Mouse (Mus musculus): ENCODE data around the gene Scgb1a1. TPM values are rescaled to one million over a fixed set of nuclear protein-coding genes. Genes with fewer than 3 reads are reported as not detected.
"Not testable (repeated sequence)": the region's sequence is repeated elsewhere in the genome, so short reads cannot be mapped to it uniquely, and the experiment has no call there.

The Scgb1a1 gene
- polyA plus RNA-seq, 1 experiment from 2014 or later = 12.6 TPM

- H3K9me3 ChIP-seq (ENCODE audit: control insufficient read depth, low read length) = no peaks in the 10 kb centered on the region
- no peak overlapping the region for H3K4me2 ChIP-seq (replicated peaks; ENCODE audit: low read depth)
- DNase-seq (ENCODE audit: low spot score) (no peak), ATAC-seq (ENCODE audit: low FRiP score, low TSS enrichment) (no peak)
- TF ChIP-seq EP300 (optimal IDR thresholded peaks at IDR 0.05) = no peak
- no peak for TF ChIP-seq CTCF (IDR thresholded peaks at IDR 0.05; ENCODE audit: low read depth)
- no peak overlapping the region for H3K9ac ChIP-seq (ENCODE audit: low read length)
- H3K4me1 ChIP-seq (replicated peaks; ENCODE audit: control insufficient read depth, insufficient read depth) = no peaks in the 10 kb centered on the region
- no peak overlapping the region for H3K27ac ChIP-seq (replicated peaks)
- no peak overlapping the region for H3K4me3 ChIP-seq (ENCODE audit: low read depth, low read length)
- H3K27me3 ChIP-seq (ENCODE audit: control insufficient read depth, insufficient read depth, low read length) = no peaks in the 10 kb centered on the region
- no peaks in the 10 kb centered on the region for H3K36me3 ChIP-seq (ENCODE audit: control insufficient read depth, insufficient read depth, low read length)
- 56% methylated on average over 5 of the region's 5 CpGs for WGBS
These were observed 7.4 kb upstream of the Scgb1a1 start for GRCm38 (mm10) chr19:9095111-9095510.

GRCm38 (mm10) chr19:9090709-9091108 is 3.0 kb upstream of the Scgb1a1 start:
- Histone ChIP-seq H3K27me3 (ENCODE audit: control insufficient read depth, insufficient read depth, low read length) (no peaks in the 10 kb centered on the region), H3K9ac (ENCODE audit: low read length) (no peak overlapping the region), H3K27ac (replicated peaks) (0 out of 2 replicates have a peak overlapping the region, but pooled peaks have one; percentile 35), H3K4me3 (ENCODE audit: low read depth, low read length) (no peak overlapping the region), H3K36me3 (ENCODE audit: control insufficient read depth, insufficient read depth, low read length) (no peaks in the 10 kb centered on the region), H3K9me3 (ENCODE audit: control insufficient read depth, low read length) (no peaks in the 10 kb centered on the region), H3K4me1 (replicated peaks; ENCODE audit: control insufficient read depth, insufficient read depth) (no peaks in the 10 kb centered on the region), H3K4me2 (replicated peaks; ENCODE audit: low read depth) (no peak overlapping the region)
- ATAC-seq (ENCODE audit: low FRiP score, low TSS enrichment) (peak; percentile 48; the same call in 1 of the 2 replicates), DNase-seq (ENCODE audit: low spot score) (no peak)
- 35% methylated on average over 2 of the region's 2 CpGs for WGBS
- no peak for TF ChIP-seq CTCF (IDR thresholded peaks at IDR 0.05; ENCODE audit: low read depth)
- no peak for TF ChIP-seq EP300 (optimal IDR thresholded peaks at IDR 0.05)

- no peak for ATAC-seq (ENCODE audit: low FRiP score, low TSS enrichment)
- TF ChIP-seq CTCF (IDR thresholded peaks at IDR 0.05; ENCODE audit: low read depth) (no peak), EP300 (optimal IDR thresholded peaks at IDR 0.05) (no peak)
- no peak for DNase-seq (ENCODE audit: low spot score)
- Histone ChIP-seq H3K36me3 (ENCODE audit: control insufficient read depth, insufficient read depth, low read length) (no peaks in the 10 kb centered on the region), H3K9ac (ENCODE audit: low read length) (no peak overlapping the region), H3K4me2 (replicated peaks; ENCODE audit: low read depth) (no peak overlapping the region), H3K4me1 (replicated peaks; ENCODE audit: control insufficient read depth, insufficient read depth) (no peaks in the 10 kb centered on the region), H3K27ac (replicated peaks) (0 out of 2 replicates have a peak overlapping the region, but pooled peaks have one; percentile 24), H3K4me3 (ENCODE audit: low read depth, low read length) (no peak overlapping the region), H3K27me3 (ENCODE audit: control insufficient read depth, insufficient read depth, low read length) (no peaks in the 10 kb centered on the region), H3K9me3 (ENCODE audit: control insufficient read depth, low read length) (no peaks in the 10 kb centered on the region)
- 56% methylated on average over 4 of the region's 4 CpGs for WGBS
These were observed 2.4 kb upstream of the Scgb1a1 start for GRCm38 (mm10) chr19:9090191-9090590.

- not testable (repeated sequence) for H3K27ac ChIP-seq (replicated peaks); H3K27me3 ChIP-seq (ENCODE audit: control insufficient read depth, insufficient read depth, low read length); H3K4me1 ChIP-seq (replicated peaks; ENCODE audit: control insufficient read depth, insufficient read depth); ATAC-seq (ENCODE audit: low FRiP score, low TSS enrichment); H3K36me3 ChIP-seq (ENCODE audit: control insufficient read depth, insufficient read depth, low read length); H3K4me2 ChIP-seq (replicated peaks; ENCODE audit: low read depth); H3K4me3 ChIP-seq (ENCODE audit: low read depth, low read length); DNase-seq (ENCODE audit: low spot score); H3K9me3 ChIP-seq (ENCODE audit: control insufficient read depth, low read length); H3K9ac ChIP-seq (ENCODE audit: low read length)
- WGBS = 61% methylated on average over 2 of the region's 2 CpGs
These were observed 3.9 kb downstream of the Scgb1a1 start for GRCm38 (mm10) chr19:9083892-9084291.

GRCm38 (mm10) chr19:9083010-9083355 is 4.8 kb downstream of the Scgb1a1 start:
- Histone ChIP-seq H3K9ac (ENCODE audit: low read length) (no peak overlapping the region), H3K4me3 (ENCODE audit: low read depth, low read length) (no peak overlapping the region), H3K4me1 (replicated peaks; ENCODE audit: control insufficient read depth, insufficient read depth) (0 out of 2 replicates have a peak, but pooled peaks cover 3% of the 10 kb centered on the region), H3K4me2 (replicated peaks; ENCODE audit: low read depth) (peak overlapping the region; percentile 34; the same call in 1 of the 2 replicates), H3K9me3 (ENCODE audit: control insufficient read depth, low read length) (no peaks in the 10 kb centered on the region), H3K36me3 (ENCODE audit: control insufficient read depth, insufficient read depth, low read length) (no peaks in the 10 kb centered on the region), H3K27me3 (ENCODE audit: control insufficient read depth, insufficient read depth, low read length) (no peaks in the 10 kb centered on the region), H3K27ac (replicated peaks) (0 out of 2 replicates have a peak overlapping the region, but pooled peaks have one; percentile 40)
- no peak for TF ChIP-seq CTCF (IDR thresholded peaks at IDR 0.05; ENCODE audit: low read depth)
- ATAC-seq (ENCODE audit: low FRiP score, low TSS enrichment) (0 out of 2 replicates have a peak, but pooled peaks have one; percentile 6), DNase-seq (ENCODE audit: low spot score) (no peak)
- WGBS = 80% methylated on average over 2 of the region's 2 CpGs

GRCm38 (mm10) chr19:9082191-9083009 is 5.4 kb downstream of the Scgb1a1 start:
- DNase-seq (ENCODE audit: low spot score) = peak; percentile 89
- peak overlapping the region; percentile 34; the same call in 1 of the 2 replicates for H3K4me2 ChIP-seq (replicated peaks; ENCODE audit: low read depth)
- H3K27ac ChIP-seq (replicated peaks) = peak overlapping the region; percentile 53
- H3K27me3 ChIP-seq (ENCODE audit: control insufficient read depth, insufficient read depth, low read length) = no peaks in the 10 kb centered on the region
- 0 out of 2 replicates have a peak, but pooled peaks cover 3% of the 10 kb centered on the region for H3K4me1 ChIP-seq (replicated peaks; ENCODE audit: control insufficient read depth, insufficient read depth)
- H3K4me3 ChIP-seq (ENCODE audit: low read depth, low read length) = peak overlapping the region; percentile 13; the same call in 1 of the 2 replicates
- TF ChIP-seq EP300 (optimal IDR thresholded peaks at IDR 0.05) (no peak), CTCF (IDR thresholded peaks at IDR 0.05; ENCODE audit: low read depth) (peak; percentile 99)
- H3K9me3 ChIP-seq (ENCODE audit: control insufficient read depth, low read length) = no peaks in the 10 kb centered on the region
- no peaks in the 10 kb centered on the region for H3K36me3 ChIP-seq (ENCODE audit: control insufficient read depth, insufficient read depth, low read length)
- no peak overlapping the region for H3K9ac ChIP-seq (ENCODE audit: low read length)
- peak; percentile 92 for ATAC-seq (ENCODE audit: low FRiP score, low TSS enrichment)
- 15% methylated on average over 23 of the region's 23 CpGs for WGBS
